Mouse (Mus musculus) testis, adult 2 months (tissue): ENCODE results near the gene Nkiras1.

ENCODE experiments used
- CTCF ChIP-seq: fragments of 200-500 bp; IDR thresholded peaks from 2 replicates; pipeline ENCODE4 v1.5.1; 2012; ENCODE audit warnings: low read depth, mild to moderate bottlenecking, inconsistent platforms, low read length, moderate library complexity; ENCODE audit not compliant: control insufficient read depth, insufficient read depth, insufficient replicate concordance
- POLR2A ChIP-seq: fragments of 200-500 bp; IDR thresholded peaks from 2 replicates; pipeline ENCODE4 v1.6.1; 2012; ENCODE audit warnings: low read depth, mild to moderate bottlenecking, inconsistent platforms, low read length, moderate library complexity; ENCODE audit not compliant: control insufficient read depth

DNA sequence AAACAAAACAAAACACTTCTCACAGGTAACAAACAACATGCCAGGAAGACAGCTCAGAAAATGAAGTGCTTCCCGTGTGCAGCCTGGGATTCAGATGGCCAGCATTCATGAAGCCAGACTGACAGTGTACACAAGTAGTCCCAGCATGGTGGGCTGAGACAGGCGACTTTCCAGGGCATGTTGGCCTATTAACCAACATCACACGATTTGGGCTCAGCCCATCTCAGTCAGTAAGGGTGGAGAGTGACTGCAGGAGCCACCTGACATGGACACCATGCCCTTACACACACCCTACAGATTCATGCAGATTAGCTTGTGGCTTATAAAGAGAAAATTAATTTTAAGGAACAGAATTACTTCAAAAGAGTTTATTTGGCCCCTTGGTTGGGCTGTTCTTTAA lies 31.8 kb downstream of the Nkiras1 start:
- TF ChIP-seq CTCF (no peak), POLR2A (no peak)
